Mouse (Mus musculus) lung, adult 2 months (tissue): Measurements from ENCODE around the gene Arhgap28. TPM values are rescaled to one million over a fixed set of nuclear protein-coding genes. Genes with fewer than 3 reads are reported as not detected.

ENCODE experiments used
- DNase-seq: peaks from one replicate; pipeline ENCODE4 v3.0.0; 2022
- H3K4me1 ChIP-seq: fragments of 200-500 bp; 2 replicates; pipeline ENCODE4 v1.6.1; 2011; ENCODE audit warnings: low read length; ENCODE audit not compliant: control insufficient read depth, insufficient read depth
- H3K4me3 ChIP-seq: fragments of 200-500 bp; replicated peaks from 2 replicates; pipeline ENCODE3; 2011; ENCODE audit warnings: low read depth, mild to moderate bottlenecking, control low read depth, low read length; ENCODE audit errors: extremely low read depth
- CTCF ChIP-seq: fragments of 200-500 bp; IDR thresholded peaks from 2 replicates; pipeline ENCODE4 v1.5.1; 2011; ENCODE audit warnings: mild to moderate bottlenecking, low read length, control low read depth; ENCODE audit not compliant: insufficient read depth
- POLR2A ChIP-seq: fragments of 200-500 bp; IDR thresholded peaks from 2 replicates; pipeline ENCODE4 v1.6.1; 2011; ENCODE audit warnings: low read depth, mild to moderate bottlenecking, control low read depth, low read length, borderline replicate concordance; ENCODE audit errors: extremely low read depth
- WGBS: fragments of 180-500 bp; shearing (Covaris S2); methylation state at CpG from one replicate; pipeline ENCODE4 v1.1.7; 2018; 5-methylcytosine and 5-hydroxymethylcytosine counted together
- polyA plus RNA-seq: library from polyadenylated mRNA; depleted of rRNA; stranded (reverse); fragments of >200 nt; gene quantifications from 2 replicates; pipeline ENCODE4 v1.2.3, GENCODE M21; 2012

Arhgap28 gene
- polyA plus RNA-seq, 1 experiment: 7.4 TPM

DNA sequence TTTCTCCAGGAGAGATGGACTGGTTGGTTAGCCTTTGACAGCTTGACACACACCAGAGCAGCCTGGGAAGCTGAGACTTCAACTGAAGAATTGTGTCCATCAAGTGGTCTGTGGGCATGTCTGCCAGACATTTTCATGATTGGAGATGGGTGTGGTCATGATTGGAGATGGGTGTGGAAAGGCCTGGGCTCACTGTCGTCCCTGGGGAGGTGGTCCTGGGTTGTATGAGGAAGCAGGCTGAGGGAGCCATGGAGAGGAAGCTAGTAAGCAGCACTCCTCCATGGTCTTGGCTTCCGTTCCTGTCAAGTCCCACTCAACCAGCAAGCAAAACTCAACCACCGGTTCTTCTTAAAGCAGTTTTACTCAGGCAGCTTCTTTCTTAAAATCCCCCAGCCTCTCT lies 176.5 kb downstream of the Arhgap28 start:
- Histone ChIP-seq H3K4me1 (no peaks in the 10 kb centered on the region), H3K4me3 (no peak overlapping the region)
- TF ChIP-seq POLR2A: no peak
- no peak for TF ChIP-seq CTCF
- WGBS: 88% methylated on average over 3 of the region's 3 CpGs
- DNase-seq: no peak

DNA sequence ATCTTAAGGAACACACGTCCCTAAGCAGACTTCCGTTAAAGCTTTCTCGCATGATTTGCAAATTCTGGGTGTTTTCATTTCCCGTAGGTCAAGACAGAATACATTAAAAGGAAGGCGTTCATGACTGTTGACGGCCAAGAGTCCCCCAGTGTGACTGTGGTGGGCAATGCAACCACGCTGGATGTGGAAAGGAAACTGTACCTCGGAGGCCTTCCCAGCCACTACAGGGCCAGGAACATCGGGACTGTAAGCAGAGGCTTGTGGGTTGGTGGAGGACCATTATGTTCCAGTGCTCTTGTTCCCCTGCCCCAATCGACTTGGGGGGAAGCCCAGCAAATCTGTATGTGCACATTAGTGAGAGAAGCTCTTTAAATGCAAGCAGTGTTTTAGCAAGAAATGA lies 187.0 kb downstream of the Arhgap28 start:
- TF ChIP-seq POLR2A: no peak
- TF ChIP-seq CTCF: no peak
- DNase-seq: no peak
- Histone ChIP-seq H3K4me1 (no peaks in the 10 kb centered on the region), H3K4me3 (no peak overlapping the region)
- WGBS: 91% methylated on average over 10 of the region's 10 CpGs

DNA sequence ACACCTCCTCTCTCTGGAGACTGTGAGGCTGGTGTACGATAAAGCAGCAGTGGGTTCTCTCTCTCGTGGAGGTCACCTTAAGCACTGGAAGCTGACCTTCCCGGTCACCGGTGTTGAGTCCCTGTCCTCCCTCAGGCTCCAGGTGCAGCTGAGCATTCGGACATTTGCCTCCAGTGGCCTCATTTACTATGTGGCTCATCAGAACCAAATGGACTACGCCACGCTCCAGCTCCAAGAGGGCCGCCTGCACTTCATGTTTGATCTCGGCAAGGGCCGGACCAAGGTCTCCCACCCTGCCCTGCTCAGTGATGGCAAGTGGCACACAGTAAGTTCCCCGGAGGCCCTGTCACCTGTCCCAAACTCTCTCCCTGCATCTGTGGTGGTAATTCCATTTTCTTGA lies 188.2 kb downstream of the Arhgap28 start:
- no peak overlapping the region for H3K4me3 ChIP-seq
- no peak for DNase-seq
- TF ChIP-seq CTCF: no peak
- no peak for TF ChIP-seq POLR2A
- H3K4me1 ChIP-seq: no peaks in the 10 kb centered on the region
- 93% methylated on average over 11 of the region's 11 CpGs for WGBS

DNA sequence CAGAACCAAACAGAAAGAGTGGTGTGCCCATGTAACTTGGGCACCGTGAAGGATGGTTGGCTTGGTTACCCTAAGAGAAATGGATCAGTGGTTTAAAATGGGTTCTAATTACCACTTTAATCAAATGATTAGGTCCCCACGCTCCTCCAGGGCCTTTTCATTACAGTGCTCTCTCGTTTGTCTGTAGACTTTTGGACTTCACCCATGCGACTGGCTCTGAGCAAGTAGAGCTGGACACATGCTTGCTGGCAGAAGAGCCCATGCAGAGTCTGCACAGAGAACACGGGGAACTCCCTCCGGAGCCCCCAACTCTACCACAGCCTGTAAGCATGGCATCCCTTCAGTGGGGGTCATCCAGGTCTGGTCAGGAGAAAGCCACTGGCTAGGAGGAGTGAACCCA lies 190.3 kb downstream of the Arhgap28 start:
- Histone ChIP-seq H3K4me3 (no peak overlapping the region), H3K4me1 (no peaks in the 10 kb centered on the region)
- 94% methylated on average over 6 of the region's 6 CpGs for WGBS
- TF ChIP-seq CTCF (no peak), POLR2A (no peak)
- no peak for DNase-seq

DNA sequence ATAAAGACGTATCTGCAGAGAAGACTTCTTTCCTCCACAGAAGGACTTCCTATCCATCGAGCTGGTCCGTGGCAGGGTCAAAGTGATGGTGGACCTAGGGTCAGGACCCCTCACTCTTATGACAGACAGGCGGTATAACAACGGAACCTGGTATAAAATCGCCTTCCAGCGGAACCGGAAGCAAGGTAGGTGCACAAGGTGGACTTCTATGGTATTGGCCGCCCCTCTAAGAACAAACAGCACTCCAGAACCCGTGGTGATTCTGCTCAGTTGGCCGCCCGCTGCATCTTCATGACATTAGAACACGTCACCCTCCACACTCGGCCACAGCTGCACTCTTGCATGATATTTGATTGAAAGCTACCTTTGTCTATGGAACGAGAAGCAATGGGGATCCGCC lies 194.7 kb downstream of the Arhgap28 start:
- WGBS: 93% methylated on average over 16 of the region's 16 CpGs
- Histone ChIP-seq H3K4me3 (no peak overlapping the region), H3K4me1 (no peaks in the 10 kb centered on the region)
- no peak for TF ChIP-seq POLR2A
- no peak for DNase-seq
